Mouse (Mus musculus) myocyte (in vitro differentiated cells): ENCODE results near the gene Nprl3. TPM values are rescaled to one million over a fixed set of nuclear protein-coding genes. Genes with fewer than 3 reads are reported as not detected.

Source experiments
- H3K27me3 ChIP-seq: one replicate; pipeline ENCODE4 v1.6.1; 2011; ENCODE audit not compliant: control insufficient read depth, insufficient read depth, insufficient read length
- H3K36me3 ChIP-seq: one replicate; pipeline ENCODE4 v1.6.1; 2011; ENCODE audit not compliant: control insufficient read depth, insufficient read depth
- H3K4me2 ChIP-seq: one replicate; pipeline ENCODE4 v1.6.1; 2011; ENCODE audit warnings: low read depth, control low read depth
- H3K4me3 ChIP-seq: one replicate; pipeline ENCODE4 v1.5.1; 2011; ENCODE audit warnings: mild to moderate bottlenecking, control low read depth, moderate library complexity
- H3K79me2 ChIP-seq: one replicate; pipeline ENCODE4 v1.6.1; 2011; ENCODE audit not compliant: control insufficient read depth, insufficient read depth
- H3ac ChIP-seq: one replicate; pipeline ENCODE4 v1.6.1; 2011; ENCODE audit not compliant: control insufficient read depth, insufficient read length
- CEBPB ChIP-seq: IDR thresholded peaks from 2 replicates; pipeline ENCODE4 v1.6.1; 2011; ENCODE audit warnings: mild to moderate bottlenecking, moderate library complexity; ENCODE audit not compliant: poor library complexity, insufficient read depth, severe bottlenecking
- E2F4 ChIP-seq: IDR thresholded peaks from one replicate; pipeline ENCODE4 v1.6.1; 2011; ENCODE audit warnings: mild to moderate bottlenecking, control low read depth, moderate library complexity; ENCODE audit not compliant: insufficient read depth
- MAX ChIP-seq: IDR thresholded peaks from one replicate; pipeline ENCODE4 v1.6.1; 2011; ENCODE audit warnings: low read depth, mild to moderate bottlenecking, control low read depth
- MYOD1 ChIP-seq, 3 experiments: IDR thresholded peaks; one replicate each; pipeline ENCODE4 v1.6.1; 2011; ENCODE audit warnings: control low read depth in 2 of 3, low read depth in 2 of 3, mild to moderate bottlenecking in 2 of 3, moderate library complexity in 1 of 3; ENCODE audit not compliant: insufficient read length in 2 of 3, control insufficient read depth in 1 of 3
- MYOG ChIP-seq, 3 experiments: IDR thresholded peaks; one replicate each; pipeline ENCODE4 v1.6.1; 2011; ENCODE audit warnings: control low read depth in 2 of 3, low read depth in 2 of 3, mild to moderate bottlenecking in 2 of 3; ENCODE audit not compliant: insufficient read length in 2 of 3, control insufficient read depth in 1 of 3, insufficient read depth in 1 of 3
- POLR2A ChIP-seq: IDR thresholded peaks from one replicate; pipeline ENCODE4 v1.6.1; 2011; ENCODE audit warnings: low read depth, mild to moderate bottlenecking, control low read depth, moderate library complexity; ENCODE audit not compliant: insufficient read length
- POLR2AphosphoS2 ChIP-seq: IDR thresholded peaks from one replicate; pipeline ENCODE4 v1.6.1; 2011; ENCODE audit warnings: low read depth, control low read depth; ENCODE audit not compliant: insufficient read length
- REST ChIP-seq: IDR thresholded peaks from one replicate; pipeline ENCODE4 v1.6.1; 2011; ENCODE audit warnings: mild to moderate bottlenecking, control low read depth, moderate library complexity; ENCODE audit not compliant: insufficient read depth, insufficient read length
- SRF ChIP-seq: IDR thresholded peaks from one replicate; pipeline ENCODE4 v1.6.1; 2011; ENCODE audit warnings: low read depth; ENCODE audit not compliant: control insufficient read depth, insufficient read length
- TCF12 ChIP-seq: IDR thresholded peaks from one replicate; pipeline ENCODE4 v1.6.1; 2011; ENCODE audit warnings: mild to moderate bottlenecking, control low read depth; ENCODE audit not compliant: poor library complexity, insufficient read depth, severe bottlenecking
- TCF3 ChIP-seq: IDR thresholded peaks from one replicate; pipeline ENCODE4 v1.6.1; 2011; ENCODE audit warnings: low read depth, control low read depth; ENCODE audit not compliant: insufficient read length
- USF1 ChIP-seq: IDR thresholded peaks from one replicate; pipeline ENCODE4 v1.6.1; 2011; ENCODE audit warnings: low read depth, mild to moderate bottlenecking, control low read depth, moderate library complexity
- polyA plus RNA-seq: library from polyadenylated mRNA; unstranded; fragments of >200 nt; fragmentation: generic; extraction: Trizol; gene quantifications from one replicate; pipeline ENCODE4 v1.2.1, GENCODE M21; 2012; ENCODE audit warnings: missing spikeins

The Nprl3 gene
- polyA plus RNA-seq, 1 experiment, result 57.4 TPM

- H3K4me2 ChIP-seq, result no peak overlapping the region
- TF ChIP-seq SRF (no peak), MAX (no peak), CEBPB (no peak), MYOG (IDR thresholded peaks at IDR 0.05; ENCODE audit: control insufficient read depth in 1 of 3, insufficient read depth in 1 of 3, insufficient read length in 2 of 3, low read depth in 2 of 3) (no peak), MYOD1 (IDR thresholded peaks at IDR 0.05; ENCODE audit: control insufficient read depth in 1 of 3, insufficient read length in 2 of 3, low read depth in 2 of 3) (no peak), E2F4 (no peak), USF1 (no peak), TCF12 (no peak), TCF3 (no peak), REST (no peak), POLR2AphosphoS2 (no peak), POLR2A (no peak)
- H3K79me2 ChIP-seq, result no peaks in the 10 kb centered on the region
- no peaks in the 10 kb centered on the region for H3K27me3 ChIP-seq
- H3K36me3 ChIP-seq, result peaks cover 34% of the 10 kb centered on the region
- no peak overlapping the region for H3K4me3 ChIP-seq
- H3ac ChIP-seq, result no peak overlapping the region
These were observed 22.9 kb downstream of the Nprl3 start for GRCm38 (mm10) chr11:32244617-32245016.

- Histone ChIP-seq H3K4me2 (no peak overlapping the region), H3K27me3 (no peaks in the 10 kb centered on the region), H3K4me3 (no peak overlapping the region), H3ac (no peak overlapping the region), H3K36me3 (peaks cover 29% of the 10 kb centered on the region), H3K79me2 (no peaks in the 10 kb centered on the region)
- TF ChIP-seq POLR2AphosphoS2 (no peak), POLR2A (no peak), E2F4 (no peak), CEBPB (no peak), SRF (no peak), MYOG (IDR thresholded peaks at IDR 0.05; ENCODE audit: control insufficient read depth in 1 of 3, insufficient read depth in 1 of 3, insufficient read length in 2 of 3, low read depth in 2 of 3) (no peak), USF1 (no peak), TCF12 (no peak), TCF3 (no peak)
These were observed 23.4 kb downstream of the Nprl3 start for GRCm38 (mm10) chr11:32244064-32244463.

GRCm38 (mm10) chr11:32243205-32243955 lies 24.1 kb downstream of the Nprl3 start:
- Histone ChIP-seq H3K36me3 (peaks cover 35% of the 10 kb centered on the region), H3ac (no peak overlapping the region), H3K79me2 (no peaks in the 10 kb centered on the region), H3K27me3 (no peaks in the 10 kb centered on the region), H3K4me2 (no peak overlapping the region), H3K4me3 (no peak overlapping the region)
- TF ChIP-seq POLR2A (no peak), MYOG (IDR thresholded peaks at IDR 0.05; ENCODE audit: control insufficient read depth in 1 of 3, insufficient read depth in 1 of 3, insufficient read length in 2 of 3, low read depth in 2 of 3) (no peak), USF1 (no peak), MAX (no peak)

GRCm38 (mm10) chr11:32242209-32242608 lies 25.3 kb downstream of the Nprl3 start:
- Histone ChIP-seq H3K27me3 (no peaks in the 10 kb centered on the region), H3K4me2 (no peak overlapping the region), H3K79me2 (no peaks in the 10 kb centered on the region), H3ac (no peak overlapping the region), H3K36me3 (peaks cover 35% of the 10 kb centered on the region), H3K4me3 (no peak overlapping the region)
- TF ChIP-seq USF1 (no peak), MYOG (IDR thresholded peaks at IDR 0.05; ENCODE audit: control insufficient read depth in 1 of 3, insufficient read depth in 1 of 3, insufficient read length in 2 of 3, low read depth in 2 of 3) (no peak), SRF (no peak), TCF3 (no peak), MYOD1 (IDR thresholded peaks at IDR 0.05; ENCODE audit: control insufficient read depth in 1 of 3, insufficient read length in 2 of 3, low read depth in 2 of 3) (no peak), REST (no peak), TCF12 (no peak), CEBPB (no peak)

GRCm38 (mm10) chr11:32241391-32241790 lies 26.1 kb downstream of the Nprl3 start:
- Histone ChIP-seq H3K36me3 (peaks cover 29% of the 10 kb centered on the region), H3K4me3 (no peak overlapping the region), H3K4me2 (no peak overlapping the region), H3K79me2 (no peaks in the 10 kb centered on the region), H3ac (no peak overlapping the region), H3K27me3 (no peaks in the 10 kb centered on the region)
- no peak for TF ChIP-seq POLR2AphosphoS2
- no peak for TF ChIP-seq REST
- no peak for TF ChIP-seq SRF
- TF ChIP-seq MAX, result no peak
- TF ChIP-seq CEBPB, result no peak
- no peak for TF ChIP-seq TCF12
- no peak for TF ChIP-seq TCF3
- TF ChIP-seq USF1, result no peak
- TF ChIP-seq MYOD1 (IDR thresholded peaks at IDR 0.05; ENCODE audit: control insufficient read depth in 1 of 3, insufficient read length in 2 of 3, low read depth in 2 of 3), result no peak
- no peak for TF ChIP-seq E2F4
- no peak for TF ChIP-seq MYOG (IDR thresholded peaks at IDR 0.05; ENCODE audit: control insufficient read depth in 1 of 3, insufficient read depth in 1 of 3, insufficient read length in 2 of 3, low read depth in 2 of 3)
- no peak for TF ChIP-seq POLR2A
